Mouse (Mus musculus): ENCODE data around the gene Timm17b.

DNA sequence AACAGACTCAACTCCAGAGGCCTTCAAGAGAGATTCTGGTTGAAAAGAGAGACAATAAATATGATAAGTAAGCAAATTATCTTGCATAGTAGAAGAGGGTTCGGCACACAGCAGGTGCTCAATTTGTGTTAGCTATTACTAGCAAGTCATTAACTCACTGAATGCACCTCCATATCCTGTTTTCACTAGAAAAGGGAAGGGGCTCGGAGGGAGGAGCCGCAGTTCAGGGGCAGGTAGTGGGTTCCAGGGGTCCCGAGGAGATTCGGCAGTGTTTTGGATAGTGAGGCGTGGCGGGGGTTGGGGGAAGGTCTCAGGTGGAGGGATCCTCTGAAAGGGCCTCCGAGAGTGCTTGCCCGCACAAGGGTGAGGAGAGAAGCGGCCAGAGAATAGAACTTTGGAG is 28.0 kb downstream of the Timm17b start:
- TF ChIP-seq CTCF (IDR thresholded peaks at IDR 0.05; ENCODE audit: extremely low read depth, insufficient read depth, insufficient read length, insufficient replicate concordance), result no peak
- TF ChIP-seq POLR2A (IDR thresholded peaks at IDR 0.05; ENCODE audit: low read depth, low read length), result no peak
